Mouse (Mus musculus) heart, adult 2 months (tissue): ENCODE results near the gene Dimt1. TPM values are rescaled to one million over a fixed set of nuclear protein-coding genes. Genes with fewer than 3 reads are reported as not detected.

Experiments used
- DNase-seq, 2 experiments: peaks; one replicate each; pipeline ENCODE4 v3.0.0; 2021
- H3K27ac ChIP-seq: fragments of 200-600 bp; 2 replicates; pipeline ENCODE4 v1.8.1; 2022
- H3K27me3 ChIP-seq: fragments of 200-500 bp; 2 replicates; pipeline ENCODE4 v1.6.1; 2012; ENCODE audit warnings: mild to moderate bottlenecking, low read length, inconsistent platforms, mixed read lengths; ENCODE audit not compliant: control insufficient read depth, insufficient read depth
- H3K36me3 ChIP-seq: fragments of 200-500 bp; 2 replicates; pipeline ENCODE4 v1.6.1; 2012; ENCODE audit warnings: low read length, inconsistent platforms; ENCODE audit not compliant: control insufficient read depth, insufficient read depth
- H3K4me1 ChIP-seq: fragments of 200-500 bp; 2 replicates; pipeline ENCODE4 v1.6.1; 2011; ENCODE audit warnings: low read length; ENCODE audit not compliant: control insufficient read depth, insufficient read depth
- H3K4me3 ChIP-seq: fragments of 200-600 bp; 2 replicates; pipeline ENCODE4 v1.8.1; 2022
- H3K79me2 ChIP-seq: fragments of 200-500 bp; replicated peaks from 2 replicates; pipeline ENCODE4 v1.6.1; 2012; ENCODE audit warnings: mild to moderate bottlenecking, inconsistent platforms, low read length, moderate library complexity, mixed read lengths; ENCODE audit not compliant: control insufficient read depth, insufficient read depth
- H3K9ac ChIP-seq: fragments of 200-500 bp; 2 replicates; pipeline ENCODE4 v1.6.1; 2012; ENCODE audit warnings: low read depth, mild to moderate bottlenecking, control low read depth, inconsistent platforms, low read length, mixed read lengths
- CTCF ChIP-seq: fragments of 200-600 bp; IDR thresholded peaks from 2 replicates; pipeline ENCODE4 v1.8.1; 2022; ENCODE audit warnings: antibody characterized with exemption, mild to moderate bottlenecking, moderate library complexity
- EP300 ChIP-seq: fragments of 200-500 bp; IDR thresholded peaks from 2 replicates; pipeline ENCODE4 v1.6.1; 2011; ENCODE audit warnings: low read depth, low read length, control low read depth; ENCODE audit not compliant: insufficient read depth
- POLR2A ChIP-seq: fragments of 200-500 bp; IDR thresholded peaks from 2 replicates; pipeline ENCODE4 v1.6.1; 2011; ENCODE audit warnings: mild to moderate bottlenecking, low read depth, low read length, control low read depth; ENCODE audit not compliant: insufficient read depth
- WGBS: fragments of 180-500 bp; shearing (Covaris S2); methylation state at CpG from one replicate; pipeline ENCODE4 v1.1.7; 2018; 5-methylcytosine and 5-hydroxymethylcytosine counted together
- intact Hi-C: fragments of 180-260 bp; cut with DNase I; formaldehyde crosslinking; loops from one replicate; pipeline ENCODE4 v1.15.1; 2025
- polyA plus RNA-seq: library from polyadenylated mRNA; depleted of rRNA; stranded (reverse); fragments of >200 nt; gene quantifications from 2 replicates; pipeline ENCODE4 v1.2.3, GENCODE M21; 2012; rRNA removed
- total RNA-seq, 2 experiments: library from RNA; stranded (reverse); gene quantifications; 2 replicates each; pipeline ENCODE4 v1.2.3; 2021

Dimt1 gene
- total and polyA plus RNA-seq, 3 experiments = 5.0 to 7.8 (median 6.3) TPM

DNA sequence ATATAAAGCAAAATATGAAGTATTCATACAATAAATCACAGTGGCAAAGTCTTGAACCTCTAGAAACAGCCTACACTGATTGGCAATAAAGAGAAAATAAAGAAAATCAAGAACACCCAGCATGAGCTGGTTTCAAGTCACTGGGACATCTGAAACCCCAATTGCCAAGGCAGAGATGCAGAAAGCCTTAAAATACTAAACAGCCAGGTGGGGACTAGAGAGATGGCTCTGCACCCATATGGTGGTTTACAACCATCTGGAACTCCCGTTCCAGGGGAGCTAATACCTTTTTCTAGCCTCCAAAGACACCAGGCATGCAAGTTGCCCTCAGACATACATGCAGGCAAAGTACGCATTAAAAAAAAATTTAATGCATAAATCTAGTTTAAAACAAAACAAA is 51.1 kb downstream of the Dimt1 start:
- no peak overlapping the region for H3K4me3 ChIP-seq
- peaks cover 3% of the 10 kb centered on the region; the same call in 1 of the 2 replicates for H3K36me3 ChIP-seq
- H3K27ac ChIP-seq = no peak overlapping the region
- intact Hi-C loops = no loop called here
- TF ChIP-seq POLR2A (no peak), EP300 (no peak)
- peaks cover 13% of the 10 kb centered on the region for H3K4me1 ChIP-seq
- H3K79me2 ChIP-seq = peaks cover 6% of the 10 kb centered on the region
- no peak for DNase-seq
- no peak overlapping the region for H3K9ac ChIP-seq
- H3K27me3 ChIP-seq = no peaks in the 10 kb centered on the region
- WGBS = 96% methylated on average over 2 of the region's 2 CpGs

DNA sequence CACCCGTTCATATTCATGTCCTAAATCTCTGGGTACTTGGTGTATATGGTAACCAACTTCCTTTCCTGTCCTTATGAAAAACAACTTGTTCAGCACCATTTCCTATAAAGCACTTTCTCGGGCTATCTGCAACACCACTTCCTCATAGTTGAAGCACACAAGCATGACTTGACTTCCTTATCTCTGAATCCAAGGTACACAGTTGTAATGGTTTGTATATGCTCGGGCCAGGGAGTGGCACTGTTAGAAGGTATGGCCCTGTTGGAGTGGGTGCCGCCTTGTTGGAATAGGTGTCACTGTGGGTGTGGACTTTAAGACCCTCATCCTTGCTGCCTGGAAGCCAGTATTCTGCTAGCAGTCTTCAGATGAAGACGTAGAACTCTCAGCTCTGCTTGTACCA is 51.7 kb downstream of the Dimt1 start:
- peak in 1 of 2 experiments; percentile 14 for DNase-seq
- no peak overlapping the region for H3K4me3 ChIP-seq
- H3K9ac ChIP-seq = no peak overlapping the region
- H3K27me3 ChIP-seq = no peaks in the 10 kb centered on the region
- H3K79me2 ChIP-seq = peaks cover 6% of the 10 kb centered on the region
- no peak for TF ChIP-seq POLR2A
- no peak for TF ChIP-seq CTCF
- no peak for TF ChIP-seq EP300
- peaks cover 13% of the 10 kb centered on the region for H3K4me1 ChIP-seq
- 54% methylated on average over 5 of the region's 5 CpGs for WGBS
- H3K36me3 ChIP-seq = peaks cover 3% of the 10 kb centered on the region; the same call in 1 of the 2 replicates
- H3K27ac ChIP-seq = no peak overlapping the region
- intact Hi-C loops = no loop called here

DNA sequence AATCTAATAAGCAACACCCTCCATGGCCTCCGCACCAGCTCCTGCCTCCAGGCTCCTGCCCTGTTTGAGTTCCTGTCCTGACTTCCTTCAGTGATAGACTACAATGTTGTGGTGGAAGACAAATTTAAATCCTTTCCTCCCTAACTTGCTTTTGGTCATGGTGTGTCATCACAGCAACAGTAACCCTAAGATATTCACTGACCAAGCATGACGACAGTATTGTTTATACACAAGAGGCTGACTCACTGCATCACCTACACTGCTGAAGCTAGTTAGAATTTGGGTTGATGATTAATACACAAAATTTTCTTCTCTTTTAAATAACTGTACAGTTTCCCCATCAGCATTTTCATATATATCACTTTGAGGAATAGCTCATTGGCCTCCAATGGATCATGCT is 56.3 kb downstream of the Dimt1 start:
- 78% methylated on average over 2 of the region's 2 CpGs for WGBS
- TF ChIP-seq POLR2A (no peak), CTCF (no peak), EP300 (no peak)
- Histone ChIP-seq H3K79me2 (peaks cover 3% of the 10 kb centered on the region), H3K4me1 (peaks cover 6% of the 10 kb centered on the region; the same call in 1 of the 2 replicates), H3K27me3 (no peaks in the 10 kb centered on the region), H3K36me3 (no peaks in the 10 kb centered on the region), H3K27ac (no peak overlapping the region), H3K9ac (no peak overlapping the region), H3K4me3 (no peak overlapping the region)
- intact Hi-C loops = no loop called here
- no peak for DNase-seq

DNA sequence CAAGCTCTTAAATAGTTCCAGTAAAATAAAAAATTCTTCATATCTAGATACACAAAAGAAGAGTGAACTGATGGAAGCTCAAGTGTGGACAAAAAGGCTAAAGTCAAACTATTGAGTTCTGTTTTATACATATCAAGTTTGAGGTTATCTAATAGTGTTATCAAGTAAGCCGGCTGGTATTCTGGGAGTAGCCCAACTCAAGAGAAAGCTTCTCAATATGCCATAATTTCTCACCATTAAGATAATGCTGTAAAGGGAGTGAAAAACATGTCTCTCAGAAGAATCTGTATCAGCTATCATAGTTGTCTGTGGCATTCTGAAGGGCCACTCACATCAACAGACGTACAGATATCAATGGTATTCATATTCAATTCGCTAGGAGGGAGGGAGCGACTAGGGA is 61.2 kb downstream of the Dimt1 start:
- Histone ChIP-seq H3K27me3 (no peaks in the 10 kb centered on the region), H3K79me2 (peaks cover 2% of the 10 kb centered on the region; the same call in 1 of the 2 replicates), H3K4me3 (no peak overlapping the region), H3K4me1 (peaks cover 4% of the 10 kb centered on the region), H3K27ac (no peak overlapping the region), H3K36me3 (peaks cover 4% of the 10 kb centered on the region), H3K9ac (no peak overlapping the region)
- TF ChIP-seq EP300 = no peak
- TF ChIP-seq POLR2A = no peak
- no peak for TF ChIP-seq CTCF
- intact Hi-C loops = no loop called here
- 69% methylated on average over 4 of the region's 4 CpGs for WGBS
- DNase-seq = no peak

Other genes starting within 250 kb of the Dimt1 start
- 10 to 100 TPM; 21.3 to 27.3 TPM for gene Ipo11, start 10.2 kb upstream of the Dimt1 start, total RNA-seq
- gene Ipo11, start 10.2 kb upstream of the Dimt1 start, polyA plus RNA-seq = 15.7 and 19.6 TPM in 2 replicates
- 10 to 100 TPM; 27.0 to 37.6 TPM for gene Kif2a, start 75.0 kb downstream of the Dimt1 start, total RNA-seq
- 4.3 and 6.8 TPM in 2 replicates for gene Kif2a, start 75.0 kb downstream of the Dimt1 start, polyA plus RNA-seq